Mouse (Mus musculus): Measurements from ENCODE around the gene Utp18.

DNA sequence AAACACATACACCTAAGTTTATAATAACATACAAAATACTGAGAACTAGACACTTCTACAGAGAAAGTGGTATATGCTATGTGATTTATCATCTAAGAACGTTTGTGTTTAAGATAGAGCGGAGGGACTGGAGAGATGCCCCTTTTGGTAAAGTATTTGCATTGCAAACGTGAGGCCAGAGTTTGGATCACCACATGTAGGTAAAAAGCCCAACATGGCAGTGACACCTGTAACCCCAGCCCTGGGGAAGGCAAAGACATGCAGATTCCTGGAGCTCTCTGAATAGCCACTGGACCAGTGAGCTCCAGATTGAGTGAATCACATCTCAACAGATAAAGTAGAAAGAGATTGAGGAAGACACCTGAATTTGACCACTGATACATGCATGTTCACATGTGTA, 12.2 kb upstream of the Utp18 start:
- no peak for TF ChIP-seq CTCF (conservative IDR thresholded peaks at IDR 0.05; ENCODE audit: low read length)
- no peak for TF ChIP-seq NANOG (IDR thresholded peaks at IDR 0.05; ENCODE audit: borderline replicate concordance, low read length)
- TF ChIP-seq POU5F1 (IDR thresholded peaks at IDR 0.05; ENCODE audit: borderline replicate concordance, low read length), result no peak
